Mouse (Mus musculus) cortical plate, adult 2 months (tissue): ENCODE measurements around the gene Ifih1.

Source experiments
- CTCF ChIP-seq: fragments of 200-500 bp; IDR thresholded peaks from 2 replicates; pipeline ENCODE4 v1.5.1; 2011; ENCODE audit warnings: mild to moderate bottlenecking, control low read depth, low read length; ENCODE audit not compliant: insufficient read depth; ENCODE audit errors: extremely low read depth
- POLR2A ChIP-seq: fragments of 200-500 bp; IDR thresholded peaks from 2 replicates; pipeline ENCODE4 v1.6.1; 2011; ENCODE audit warnings: mild to moderate bottlenecking, low read length, control low read depth; ENCODE audit not compliant: insufficient read depth; ENCODE audit errors: extremely low read depth

GRCm38 (mm10) chr2:62619679-62620078, 26.4 kb downstream of the Ifih1 start:
- no peak for TF ChIP-seq CTCF
- no peak for TF ChIP-seq POLR2A
